Mouse (Mus musculus) gastrocnemius, postnatal 10 days (tissue): ENCODE measurements around the gene Fubp1. TPM values are rescaled to one million over a fixed set of nuclear protein-coding genes. Genes with fewer than 3 reads are reported as not detected.

Source experiments
- DNase-seq: peaks from one replicate; pipeline ENCODE4 v3.0.0; 2021; ENCODE audit warnings: mixed read lengths
- total RNA-seq, 2 experiments: library from RNA; stranded (reverse); gene quantifications; 2 replicates each; pipeline ENCODE4 v1.2.3; 2021

The Fubp1 gene
- total RNA-seq, 2 experiments from 2014 or later, result 39.2 to 71.9 TPM

DNA sequence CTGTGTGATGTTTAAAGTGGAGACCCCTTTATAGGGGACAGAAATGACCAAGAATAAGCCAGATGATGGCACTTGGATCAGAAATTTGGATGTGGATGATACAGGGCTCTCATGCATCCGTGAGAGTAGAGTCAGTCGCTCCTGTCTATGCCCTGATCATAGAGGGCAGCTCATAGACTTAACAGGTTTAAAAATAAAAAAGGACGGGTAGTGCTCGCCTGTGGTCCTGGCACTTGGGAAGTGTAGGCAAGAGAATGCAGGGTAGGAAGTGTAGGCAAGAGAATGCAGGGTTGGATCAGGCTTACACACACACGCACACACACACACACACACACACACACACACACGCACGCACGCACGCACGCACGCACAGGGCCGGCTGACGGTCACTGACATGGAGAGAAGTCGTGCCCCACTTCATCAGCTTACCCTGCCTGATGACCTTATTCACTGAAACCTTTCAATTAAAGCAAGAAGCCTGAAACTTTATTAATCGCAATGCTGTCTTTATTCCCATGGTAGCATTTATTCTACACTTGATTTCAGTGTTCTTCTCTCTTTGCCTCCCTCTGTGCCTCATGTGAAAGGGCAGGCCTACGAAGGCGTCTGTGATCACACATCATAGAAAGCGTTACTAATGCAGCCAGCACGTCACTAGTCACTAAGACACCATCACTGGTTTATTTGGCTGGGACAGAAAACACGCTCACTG, 62.9 kb downstream of the Fubp1 start:
- no peak for DNase-seq

- no peak for DNase-seq
These were observed 64.8 kb downstream of the Fubp1 start for GRCm38 (mm10) chr3:152275008-152275407.

DNA sequence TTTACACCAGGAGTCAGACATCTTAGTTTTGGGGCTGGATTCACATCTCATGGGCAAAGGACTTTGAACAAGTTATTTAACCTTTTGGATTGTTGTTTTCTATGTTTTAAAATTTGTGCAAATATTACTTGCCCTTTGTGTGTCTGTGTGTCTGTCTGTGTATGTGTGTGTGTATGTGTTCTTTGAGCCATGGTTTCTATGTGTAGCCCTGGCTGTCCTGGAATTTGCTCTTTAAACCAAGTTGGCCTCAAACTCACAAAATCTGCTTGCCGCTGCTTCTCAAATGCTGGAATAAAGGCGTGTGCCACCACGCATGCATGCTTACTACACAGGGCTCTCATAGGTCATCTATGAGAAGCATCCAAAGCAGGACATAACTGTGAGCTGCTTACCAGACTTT, 66.7 kb downstream of the Fubp1 start:
- DNase-seq, result no peak

DNA sequence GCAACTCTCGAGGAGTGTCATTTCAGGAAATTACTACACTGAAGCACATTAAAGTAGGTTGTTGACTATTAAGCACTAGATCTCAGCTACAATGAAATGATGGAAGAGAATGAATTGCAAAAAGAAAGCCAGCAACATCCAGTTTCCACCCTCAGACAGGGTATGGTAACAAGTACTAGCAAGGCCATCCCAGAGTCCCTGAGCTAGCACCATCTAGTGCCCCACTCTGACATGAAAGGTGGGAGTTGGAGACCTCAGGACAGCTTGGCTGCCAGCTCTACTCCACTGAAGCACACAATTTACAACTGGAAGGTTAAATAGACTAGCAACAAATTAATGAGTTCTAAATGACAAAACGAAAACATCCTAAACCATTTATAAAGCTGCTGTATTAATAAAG, 67.7 kb downstream of the Fubp1 start:
- no peak for DNase-seq

DNA sequence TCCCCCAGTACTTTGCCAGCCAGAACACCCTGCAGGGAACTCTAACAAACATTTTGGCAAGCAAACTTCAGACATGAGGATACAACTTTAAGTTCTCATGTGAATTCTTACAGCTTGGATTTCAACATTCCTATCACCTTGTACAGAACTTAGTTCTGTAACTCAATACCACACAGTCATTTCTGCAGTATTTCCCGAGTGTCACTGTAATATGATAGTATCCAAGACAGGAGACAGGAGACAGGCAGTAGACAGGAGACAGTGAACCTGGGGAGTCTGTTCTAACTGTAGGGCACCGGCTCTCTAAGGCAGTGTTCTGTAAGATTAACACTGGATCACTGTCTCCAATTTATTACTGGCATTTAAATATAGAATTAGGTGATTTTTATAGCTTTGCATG, 68.2 kb downstream of the Fubp1 start:
- no peak for DNase-seq

DNA sequence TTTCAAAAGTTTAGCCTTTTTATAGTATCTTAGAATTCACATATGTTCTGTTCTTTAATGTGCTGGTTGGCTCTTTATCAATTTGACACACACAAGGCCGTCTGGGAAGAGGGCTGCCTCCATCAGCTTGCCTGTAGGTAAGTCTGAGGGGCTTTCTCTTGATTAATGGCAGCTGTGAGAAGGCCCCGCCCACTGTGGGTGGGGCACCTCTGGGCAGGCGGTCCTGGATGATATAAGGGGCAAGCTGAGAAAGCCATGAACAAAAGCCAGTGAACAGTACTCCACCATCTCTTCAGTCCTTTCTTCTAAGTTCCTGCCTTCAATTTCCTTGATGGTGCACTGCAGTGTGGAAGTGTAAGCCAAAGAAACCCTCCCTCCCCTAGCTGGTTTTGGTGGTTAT, 71.9 kb downstream of the Fubp1 start:
- DNase-seq, result no peak

DNA sequence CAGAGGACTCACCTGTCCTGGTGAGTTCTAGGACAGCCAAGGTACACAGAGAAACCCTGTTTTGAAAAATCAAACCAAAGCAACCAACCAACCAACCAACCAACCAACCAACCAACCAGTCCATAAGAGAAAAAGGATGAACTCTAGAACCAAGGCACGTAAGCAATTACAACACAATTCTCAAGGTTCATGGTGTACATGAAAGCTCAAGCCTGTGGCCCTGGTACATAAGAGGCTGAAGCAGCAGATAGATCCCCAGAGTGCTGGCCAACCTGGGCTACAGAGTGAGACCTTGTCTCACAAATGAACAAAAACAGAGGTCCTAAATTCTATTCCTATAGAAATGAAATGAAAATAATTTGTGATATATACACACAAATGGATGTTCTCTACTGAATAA, 74.1 kb downstream of the Fubp1 start:
- no peak for DNase-seq

DNA sequence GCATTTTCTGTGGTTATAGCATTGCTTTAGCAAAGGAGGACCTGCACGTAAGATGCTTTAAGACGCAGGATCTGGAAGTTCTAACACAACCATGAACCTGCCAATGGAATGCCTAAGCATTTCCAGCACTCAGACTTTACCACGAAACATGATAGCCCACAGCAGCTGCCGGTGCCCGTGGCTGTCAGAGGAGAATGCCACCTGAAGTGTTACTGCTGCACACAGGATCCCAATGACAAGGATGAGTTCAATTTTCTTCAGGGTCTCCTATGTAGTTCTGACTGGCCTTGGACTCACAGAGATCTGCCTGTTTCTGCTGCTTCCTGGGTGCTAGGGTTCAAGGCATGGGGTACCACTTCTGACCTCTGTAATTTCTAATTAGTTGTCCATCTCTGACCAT, 74.5 kb downstream of the Fubp1 start:
- no peak for DNase-seq

Other genes starting within 250 kb of the Fubp1 start
- 1 to 10 TPM in 1 of 2 experiments, under 1 TPM in 1; 0.96 to 1.4 TPM for gene Gipc2, start 44.2 kb upstream of the Fubp1 start, total RNA-seq
- 10 to 100 TPM; 52.7 to 58.7 TPM for gene Dnajb4, start 120 bp upstream of the Fubp1 start, total RNA-seq
- gene Nexn, start 55.9 kb downstream of the Fubp1 start, total RNA-seq, result 100 to 1,000 TPM; 362 to 386 TPM
- 1 to 10 TPM; 4.2 to 4.6 TPM for gene Miga1, start 130.0 kb downstream of the Fubp1 start, total RNA-seq
- gene Usp33, start 136.1 kb downstream of the Fubp1 start, total RNA-seq, result 10 to 100 TPM; 23.2 to 26.3 TPM
- 10 to 100 TPM; 18.2 to 26.8 TPM for gene Zzz3, start 185.1 kb downstream of the Fubp1 start, total RNA-seq